Mouse (Mus musculus) WW6 (cell line): ENCODE results near the gene Myrip.

Experiments
- DNase-seq: peaks from one replicate; pipeline ENCODE4 v3.0.0-alpha.2; 2013; ENCODE audit warnings: low read depth, low spot score

The Myrip gene

GRCm38 (mm10) chr9:120455768-120456655 lies 154.7 kb downstream of the Myrip start:
- DNase-seq: no peak

- no peak for DNase-seq
Observed at GRCm38 (mm10) chr9:120470431-120470830, 169.1 kb downstream of the Myrip start.

- no peak for DNase-seq
Observed at GRCm38 (mm10) chr9:120481644-120482043, 180.3 kb downstream of the Myrip start.

- DNase-seq: no peak
Observed at GRCm38 (mm10) chr9:120482382-120482781, 181.1 kb downstream of the Myrip start.

- DNase-seq: no peak
Observed at GRCm38 (mm10) chr9:120483101-120483500, 181.8 kb downstream of the Myrip start.

GRCm38 (mm10) chr9:120487076-120487475 lies 185.8 kb downstream of the Myrip start:
- DNase-seq: no peak

GRCm38 (mm10) chr9:120491509-120491908 lies 190.2 kb downstream of the Myrip start:
- DNase-seq: no peak

GRCm38 (mm10) chr9:120492010-120492399 lies 190.7 kb downstream of the Myrip start, which contains the start of gene Eif1b:
Gene Eif1b (plus strand): TSS chr9:120492232.
- DNase-seq: no peak

GRCm38 (mm10) chr9:120492400-120493351 lies 191.4 kb downstream of the Myrip start:
- no peak for DNase-seq

- DNase-seq: no peak
Observed at GRCm38 (mm10) chr9:120493781-120494180, 192.5 kb downstream of the Myrip start.

GRCm38 (mm10) chr9:120496691-120497090 lies 195.4 kb downstream of the Myrip start:
- DNase-seq: no peak

GRCm38 (mm10) chr9:120497983-120498382 lies 196.7 kb downstream of the Myrip start:
- no peak for DNase-seq

- no peak for DNase-seq
Observed at GRCm38 (mm10) chr9:120501191-120501902, 200.0 kb downstream of the Myrip start.

- peak; percentile 63 for DNase-seq
Observed at GRCm38 (mm10) chr9:120502013-120502412, 200.7 kb downstream of the Myrip start.

GRCm38 (mm10) chr9:120504423-120504822 lies 203.1 kb downstream of the Myrip start:
- DNase-seq: no peak

GRCm38 (mm10) chr9:120511781-120512180 lies 210.5 kb downstream of the Myrip start:
- DNase-seq: no peak

- no peak for DNase-seq
Observed at GRCm38 (mm10) chr9:120516720-120517119, 215.4 kb downstream of the Myrip start.

GRCm38 (mm10) chr9:120518946-120519345 lies 217.6 kb downstream of the Myrip start:
- DNase-seq: no peak

- no peak for DNase-seq
Observed at GRCm38 (mm10) chr9:120519469-120520125, 218.3 kb downstream of the Myrip start.

- no peak for DNase-seq
Observed at GRCm38 (mm10) chr9:120521161-120521560, 219.8 kb downstream of the Myrip start.
